Mouse (Mus musculus): ENCODE results near the gene Trim71.
A peak's percentile ranks its signal among the peaks of the same experiment; 100 is the strongest.
"Not testable (repeated sequence)": the region's sequence is repeated elsewhere in the genome, so short reads cannot be mapped to it uniquely, and the experiment has no call there.

The Trim71 gene

GRCm38 (mm10) chr9:114525073-114525633 lies 39.0 kb downstream of the Trim71 start:
- DNase-seq: no peak

- no peak for DNase-seq
Observed at GRCm38 (mm10) chr9:114522501-114522900, 41.7 kb downstream of the Trim71 start.

- DNase-seq: no peak
Observed at GRCm38 (mm10) chr9:114522041-114522440, 42.1 kb downstream of the Trim71 start.

DNA sequence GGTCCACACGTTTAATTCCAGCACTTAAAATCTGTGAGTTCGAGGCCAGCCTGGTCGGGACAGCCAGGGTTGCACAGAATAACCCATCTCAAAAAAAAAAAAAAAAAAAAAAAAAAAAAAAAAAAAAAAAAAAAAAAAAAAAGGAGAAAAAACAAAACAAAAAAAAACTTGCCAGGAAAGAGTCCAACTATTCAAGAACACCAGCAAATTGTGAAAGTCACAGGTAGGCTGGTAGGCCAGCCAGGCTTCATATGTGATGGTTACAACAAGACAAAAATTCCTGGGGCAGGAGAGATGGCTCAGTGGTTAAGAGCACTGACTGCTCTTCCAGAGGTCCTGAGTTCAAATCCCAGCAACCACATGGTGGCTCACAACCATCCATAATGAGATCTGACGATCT lies 43.6 kb downstream of the Trim71 start:
- not testable (repeated sequence) for DNase-seq

- DNase-seq: no peak
Observed at GRCm38 (mm10) chr9:114518812-114519477, 45.2 kb downstream of the Trim71 start.

GRCm38 (mm10) chr9:114517924-114518497 lies 46.2 kb downstream of the Trim71 start:
- no peak for DNase-seq

DNA sequence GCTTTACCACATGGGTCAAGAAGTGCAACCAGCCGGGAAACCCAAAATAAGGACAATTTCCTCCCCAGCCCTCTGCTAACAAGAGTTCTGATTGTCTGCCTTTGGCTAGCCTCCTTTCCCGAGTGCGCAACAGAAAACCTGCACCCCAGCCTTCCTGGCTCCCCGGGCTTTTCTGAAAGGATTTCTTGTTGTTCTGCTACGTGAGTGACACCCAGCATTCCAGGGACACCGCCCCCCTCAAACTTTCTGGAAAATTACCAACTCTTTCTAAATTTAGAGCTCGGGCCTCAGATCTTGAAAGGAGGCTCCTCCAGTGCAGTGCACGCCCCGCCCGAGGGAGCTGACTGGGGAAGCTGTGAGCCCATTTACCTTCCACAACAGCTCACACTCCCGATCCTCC lies 48.8 kb downstream of the Trim71 start, which contains the start of gene C130032M10Rik:
C130032M10Rik (plus strand) TSS at position 334 of the 400 bp plus-strand sequence.
- no peak for DNase-seq

DNA sequence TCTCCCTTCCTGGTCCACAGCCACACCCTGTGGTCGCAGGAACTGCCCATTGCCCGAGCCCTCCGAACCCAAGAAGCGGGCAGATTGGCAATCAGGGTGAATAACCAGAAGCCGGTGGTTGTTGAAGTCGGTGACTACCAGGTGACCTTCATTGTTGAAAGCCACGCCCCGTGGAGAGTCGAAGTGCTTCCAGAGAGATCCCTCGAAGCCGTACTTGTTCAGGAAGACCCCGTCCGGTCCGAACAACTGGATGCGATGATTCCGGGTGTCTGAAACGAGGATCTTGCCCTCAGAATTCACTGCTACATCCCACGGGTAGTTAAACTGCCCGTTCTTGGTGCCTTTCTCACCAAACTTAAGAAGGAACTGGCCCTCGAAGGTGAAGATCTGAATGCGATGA lies 51.3 kb downstream of the Trim71 start:
- no peak for DNase-seq

- no peak for DNase-seq
Observed at GRCm38 (mm10) chr9:114509785-114510184, 54.4 kb downstream of the Trim71 start.

DNA sequence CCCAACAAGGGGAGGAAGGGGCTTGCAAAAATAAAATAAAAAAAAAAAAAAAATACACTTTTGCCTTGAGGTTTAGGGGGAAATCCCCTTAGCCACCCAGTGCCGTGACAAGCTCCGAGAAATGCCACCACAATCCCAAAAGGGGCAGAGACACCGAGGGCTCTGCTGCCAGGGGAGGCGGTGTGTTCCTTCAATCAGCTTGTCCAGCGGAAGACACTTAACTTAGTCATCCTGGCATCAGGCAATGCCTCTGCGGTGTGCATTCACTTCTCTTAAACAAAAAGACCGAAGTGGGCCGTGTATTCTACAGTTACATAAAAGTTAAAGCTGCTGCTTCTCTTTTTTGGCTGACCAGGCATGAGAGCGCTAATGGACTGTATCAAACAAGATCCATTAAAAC lies 56.7 kb downstream of the Trim71 start:
- no peak for DNase-seq

DNA sequence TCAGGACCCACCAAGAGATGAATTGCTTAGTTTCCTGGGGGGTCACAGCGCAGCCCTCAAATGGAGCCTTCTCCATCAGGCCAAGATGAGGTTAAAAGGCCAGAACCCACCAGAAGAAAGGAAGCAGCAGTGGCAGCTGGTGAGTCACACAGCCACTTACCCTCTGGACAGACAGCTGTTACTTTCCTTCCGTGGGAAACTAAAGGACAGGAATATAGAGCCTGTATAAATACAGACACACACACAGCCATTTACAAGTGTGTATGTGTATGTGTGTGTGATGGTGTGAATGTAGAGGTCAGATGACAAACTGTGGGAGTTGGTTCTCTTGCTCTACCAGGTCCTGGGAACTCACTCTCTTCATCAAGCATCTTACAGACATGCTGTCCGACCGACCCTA lies 57.6 kb downstream of the Trim71 start:
- no peak for DNase-seq

DNA sequence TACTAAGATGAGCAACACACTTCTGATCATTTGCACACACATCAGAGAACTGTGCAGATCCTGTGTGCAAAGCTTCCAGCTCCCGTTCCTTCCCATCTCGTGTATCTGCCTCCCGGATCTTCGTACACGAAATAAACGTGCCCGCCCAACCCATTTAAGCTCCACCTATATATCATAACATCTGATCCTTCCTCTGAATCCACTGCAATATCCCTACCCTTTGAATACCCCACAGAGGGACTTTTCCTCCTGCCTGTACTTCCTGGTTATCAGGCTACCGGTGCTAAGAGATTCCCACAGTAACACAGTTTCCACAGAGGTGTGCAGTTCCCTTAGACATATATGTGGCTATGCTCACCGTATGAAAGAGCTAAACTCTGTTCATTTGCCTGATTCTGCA lies 59.4 kb downstream of the Trim71 start, which contains the start of gene Ccr4:
Ccr4 (minus strand) TSS at position 101 of the 400 bp plus-strand sequence.
- DNase-seq: no peak

DNA sequence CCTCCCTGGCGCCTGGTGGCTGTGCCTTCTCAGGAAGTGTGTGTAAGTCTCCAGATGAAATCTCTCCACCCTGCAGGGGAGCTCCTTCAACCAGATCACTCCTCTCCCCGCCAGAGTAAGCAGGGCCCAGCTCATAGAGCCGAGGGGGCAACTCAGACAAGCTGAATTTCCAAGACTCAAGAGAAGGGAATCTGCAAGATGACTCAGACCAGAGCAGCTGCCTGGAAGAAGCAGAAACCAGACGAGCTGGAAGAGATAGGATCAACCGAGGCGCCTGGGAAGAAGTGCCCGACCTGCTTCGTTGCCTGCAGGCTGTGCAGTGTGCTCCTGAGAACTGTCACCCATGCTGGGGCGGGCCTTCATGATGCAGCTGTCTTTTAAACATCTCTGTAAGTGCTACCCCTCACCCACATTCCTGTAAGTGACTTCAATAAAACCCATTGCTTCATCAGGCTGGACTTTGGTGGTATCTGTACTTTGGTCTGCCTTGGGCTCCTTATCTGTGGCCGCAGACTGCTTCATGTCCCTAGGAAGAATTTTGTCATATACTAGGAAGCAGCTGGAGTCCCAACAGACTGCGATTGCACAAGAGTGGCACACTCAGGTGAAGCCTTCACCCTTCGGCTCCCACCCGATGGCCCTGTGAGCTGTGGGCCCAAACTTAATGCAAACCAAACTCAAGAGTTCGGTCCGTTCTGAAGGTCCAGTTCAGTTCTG lies 61.3 kb downstream of the Trim71 start:
- DNase-seq: no peak

- DNase-seq: no peak
Observed at GRCm38 (mm10) chr9:114501913-114502312, 62.3 kb downstream of the Trim71 start.

GRCm38 (mm10) chr9:114501111-114501510 lies 63.1 kb downstream of the Trim71 start:
- no peak for DNase-seq

- peak; percentile 12 to 15 for DNase-seq
Observed at GRCm38 (mm10) chr9:114499783-114500515, 64.2 kb downstream of the Trim71 start.

DNA sequence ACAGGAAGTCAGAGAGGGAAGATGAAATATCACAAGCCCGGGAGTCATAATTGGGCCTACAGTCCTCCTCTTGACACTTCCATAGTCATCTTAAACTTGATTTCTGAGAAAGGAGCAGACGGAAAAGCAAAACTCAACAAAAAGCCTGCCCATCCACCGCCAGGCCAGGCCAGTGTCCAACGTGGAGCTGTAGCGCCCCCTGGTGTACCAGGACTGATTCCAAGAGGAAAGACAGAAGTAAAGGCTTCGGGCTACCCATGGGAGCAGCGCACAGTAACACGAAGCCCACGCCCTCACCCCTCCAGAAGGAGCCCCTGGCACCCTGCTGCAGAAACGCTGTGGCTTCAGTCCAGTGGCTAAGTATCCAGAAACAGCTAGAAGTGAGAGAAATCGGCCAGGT lies 66.0 kb downstream of the Trim71 start:
- peak; percentile 63 to 69 for DNase-seq

GRCm38 (mm10) chr9:114496469-114496868 lies 67.7 kb downstream of the Trim71 start:
- no peak for DNase-seq

GRCm38 (mm10) chr9:114487481-114488258 lies 76.5 kb downstream of the Trim71 start:
- DNase-seq: no peak

DNA sequence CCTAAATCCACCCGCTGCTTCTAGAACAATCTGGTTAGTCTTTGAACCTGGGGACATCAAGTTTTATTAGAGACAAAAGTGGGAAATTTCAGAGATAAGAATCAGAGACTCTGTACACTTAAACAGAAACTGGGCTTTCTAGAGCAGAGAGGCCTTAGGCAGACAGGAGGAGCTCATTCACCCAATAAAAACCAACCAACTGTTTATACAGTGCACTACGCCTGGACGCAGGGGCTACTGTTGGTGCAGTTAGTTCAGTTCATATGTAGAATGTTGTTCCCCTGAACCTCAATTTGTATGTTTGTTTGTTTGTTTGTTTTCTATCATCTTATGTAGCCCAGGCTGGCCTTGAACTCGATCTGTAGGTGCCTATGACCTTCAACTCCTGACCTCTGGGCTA lies 77.4 kb downstream of the Trim71 start:
- no peak for DNase-seq

GRCm38 (mm10) chr9:114484771-114485170 lies 79.4 kb downstream of the Trim71 start:
- DNase-seq: no peak

GRCm38 (mm10) chr9:114480940-114481339 lies 83.2 kb downstream of the Trim71 start:
- DNase-seq: no peak
